Mouse (Mus musculus) kidney, postnatal 14 days (tissue): Measurements from ENCODE around the gene Tdp1.
A peak's percentile ranks its signal among the peaks of the same experiment; 100 is the strongest.
"Not testable (repeated sequence)": the region's sequence is repeated elsewhere in the genome, so short reads cannot be mapped to it uniquely, and the experiment has no call there.

Experiments used
- DNase-seq: peaks from one replicate; pipeline ENCODE4 v3.0.0; 2022; ENCODE audit warnings: mixed read lengths

Tdp1 gene

DNA sequence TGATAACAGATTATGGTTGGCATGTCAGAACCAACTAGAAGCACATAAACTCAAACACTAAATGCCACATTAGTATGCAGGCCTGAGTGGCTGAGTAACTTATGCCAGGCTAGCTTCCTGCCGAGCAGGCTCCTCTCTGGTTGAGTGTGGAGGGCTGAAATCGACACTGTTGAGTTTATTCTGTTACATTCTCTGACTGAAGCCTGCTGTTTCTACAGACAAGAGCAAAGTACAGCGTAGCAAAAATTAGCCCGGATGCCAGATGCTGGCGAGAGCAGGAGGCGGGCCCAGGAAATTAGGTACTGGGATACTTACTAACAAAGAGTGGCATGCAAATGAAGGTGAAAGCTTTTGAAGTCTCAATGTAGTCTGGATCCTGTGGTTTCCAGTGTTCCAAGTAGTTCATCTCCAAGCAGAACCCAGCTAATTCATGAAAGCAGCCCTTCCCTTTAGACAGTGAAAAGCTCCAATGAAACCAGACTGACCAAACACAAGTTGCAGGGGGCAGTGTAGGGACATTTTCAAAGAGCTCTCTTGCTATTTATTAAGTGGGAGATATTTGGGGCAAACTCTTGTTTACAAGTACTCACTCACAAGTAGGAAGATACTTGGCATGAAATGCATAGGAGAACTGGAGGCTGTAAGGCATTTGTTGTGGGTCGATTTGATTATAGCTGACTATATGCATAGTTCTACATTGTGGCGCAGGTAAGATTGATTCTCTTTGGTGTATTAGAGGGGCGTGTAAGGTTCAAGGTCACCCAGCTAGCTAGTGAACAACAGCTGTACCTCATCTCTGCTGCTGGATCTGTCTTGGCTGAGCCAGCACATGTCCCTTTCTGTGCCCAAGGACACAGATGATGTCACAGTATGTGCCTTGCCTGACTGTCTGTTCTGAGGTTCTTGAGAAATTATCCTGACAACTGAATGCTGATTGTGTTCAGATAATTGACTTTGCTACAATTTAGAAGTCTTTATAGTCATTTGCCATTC is 74.0 kb downstream of the Tdp1 start:
- DNase-seq: peak; percentile 36

DNA sequence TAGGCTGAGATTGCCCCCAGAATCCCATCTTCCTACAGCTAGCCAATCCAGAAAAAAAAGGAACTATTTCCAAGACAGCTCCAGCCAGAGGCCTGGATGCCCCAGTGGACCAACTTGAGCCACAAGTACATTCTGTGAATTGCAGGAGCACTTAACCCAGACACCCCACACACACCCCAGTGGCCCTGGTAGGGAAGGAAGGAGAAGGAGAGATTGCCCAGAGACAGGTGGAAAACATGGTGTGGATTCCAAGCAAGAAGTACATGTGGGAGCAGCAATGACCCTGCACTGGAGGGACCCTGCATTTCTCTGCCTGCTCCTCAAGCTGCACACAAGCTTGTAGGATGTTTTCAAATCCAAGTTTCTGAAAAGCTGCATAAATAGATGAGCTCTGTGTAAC is 75.0 kb downstream of the Tdp1 start:
- peak; percentile 14 for DNase-seq

DNA sequence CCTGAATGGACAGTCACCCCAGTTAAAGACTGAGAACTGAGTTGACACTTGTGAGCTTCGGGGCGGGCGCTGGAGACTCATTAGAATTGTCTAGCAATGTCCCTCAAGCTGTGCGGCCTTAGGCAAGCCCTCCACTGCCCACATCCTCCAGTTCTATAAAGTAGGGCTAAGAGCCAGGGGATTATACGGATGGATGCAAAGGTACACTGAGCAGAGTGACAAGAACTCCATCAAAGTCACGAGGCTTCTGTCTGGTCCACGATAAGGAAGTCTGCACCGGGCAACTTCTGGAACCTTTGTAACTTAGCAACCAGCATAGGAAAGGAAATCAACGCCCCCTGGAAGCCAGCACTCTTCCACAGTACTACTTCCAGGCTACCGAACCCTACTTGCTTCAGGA is 75.6 kb downstream of the Tdp1 start:
- DNase-seq: peak; percentile 39

DNA sequence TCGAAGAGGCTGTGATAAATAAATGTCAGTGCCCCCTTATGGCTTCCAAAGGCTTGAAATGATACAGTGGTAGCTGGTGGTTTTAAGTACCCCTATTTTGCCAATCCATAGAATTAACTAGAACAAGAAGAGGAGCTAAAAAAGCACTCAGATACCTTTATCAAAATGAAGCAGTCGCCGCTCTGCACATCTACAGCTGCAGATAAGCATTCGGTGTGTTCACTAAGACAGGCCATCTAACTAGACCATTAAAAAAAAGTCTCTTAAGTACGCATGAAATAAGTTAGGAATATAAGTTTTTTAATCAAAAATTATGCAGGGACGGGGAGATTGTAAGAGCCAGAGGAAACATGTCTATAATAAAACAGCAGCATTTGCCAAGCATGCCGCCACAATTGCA is 76.4 kb downstream of the Tdp1 start:
- no peak for DNase-seq

GRCm38 (mm10) chr12:99964301-99965202 is 80.2 kb downstream of the Tdp1 start, which contains the start of gene Kcnk13:
TSS of gene Kcnk13 (plus strand) at chr12:99964499.
- peak; percentile 82 for DNase-seq

- peak; percentile 45 for DNase-seq
Measured at GRCm38 (mm10) chr12:99965203-99966115, 81.1 kb downstream of the Tdp1 start.

GRCm38 (mm10) chr12:99966116-99966770 is 81.9 kb downstream of the Tdp1 start:
- no peak for DNase-seq

- DNase-seq: no peak
Measured at GRCm38 (mm10) chr12:99966881-99967363, 82.6 kb downstream of the Tdp1 start.

DNA sequence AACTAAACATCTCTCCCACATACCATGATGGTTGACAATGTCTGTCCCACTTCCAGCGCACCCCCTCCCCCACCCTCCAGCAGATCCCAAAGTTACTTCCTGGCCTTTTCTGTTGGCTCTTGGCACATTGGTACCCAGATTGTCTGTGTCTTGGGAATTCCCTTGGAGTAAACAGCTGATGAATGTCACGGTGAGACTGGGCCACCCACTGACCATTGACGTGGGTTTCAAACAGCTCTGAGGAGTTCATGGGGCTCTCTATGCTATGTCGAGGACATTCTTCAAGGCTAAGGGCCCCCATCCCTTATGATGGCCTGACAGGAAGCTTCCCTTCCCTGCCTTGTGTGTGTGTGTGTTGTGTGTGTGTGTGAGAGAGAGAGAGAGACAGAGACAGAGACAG is 85.6 kb downstream of the Tdp1 start:
- no peak for DNase-seq

GRCm38 (mm10) chr12:99971205-99971894 is 87.0 kb downstream of the Tdp1 start:
- not testable (repeated sequence) for DNase-seq

GRCm38 (mm10) chr12:99972825-99973224 is 88.5 kb downstream of the Tdp1 start:
- no peak for DNase-seq

DNA sequence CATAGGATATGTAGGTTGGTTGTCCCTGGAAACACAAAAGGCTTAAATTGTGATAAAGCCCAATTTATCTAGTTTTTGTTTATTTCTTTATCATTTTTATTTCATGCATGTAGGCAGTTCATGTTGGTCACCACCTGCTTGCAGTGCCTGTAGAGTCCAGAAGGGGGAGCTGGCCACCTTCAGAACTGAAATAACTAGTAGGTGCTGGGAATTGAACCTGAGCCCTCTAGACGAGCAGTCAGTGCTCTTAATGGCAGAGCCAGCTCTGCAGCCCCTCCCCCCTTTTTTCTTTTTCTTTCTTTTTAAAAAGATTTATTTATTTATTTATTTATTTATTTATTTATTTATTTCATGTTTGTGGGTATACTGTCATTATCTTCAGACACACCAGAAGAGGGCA is 89.3 kb downstream of the Tdp1 start:
- DNase-seq: no peak

GRCm38 (mm10) chr12:99979541-99979940 is 95.2 kb downstream of the Tdp1 start:
- no peak for DNase-seq

DNA sequence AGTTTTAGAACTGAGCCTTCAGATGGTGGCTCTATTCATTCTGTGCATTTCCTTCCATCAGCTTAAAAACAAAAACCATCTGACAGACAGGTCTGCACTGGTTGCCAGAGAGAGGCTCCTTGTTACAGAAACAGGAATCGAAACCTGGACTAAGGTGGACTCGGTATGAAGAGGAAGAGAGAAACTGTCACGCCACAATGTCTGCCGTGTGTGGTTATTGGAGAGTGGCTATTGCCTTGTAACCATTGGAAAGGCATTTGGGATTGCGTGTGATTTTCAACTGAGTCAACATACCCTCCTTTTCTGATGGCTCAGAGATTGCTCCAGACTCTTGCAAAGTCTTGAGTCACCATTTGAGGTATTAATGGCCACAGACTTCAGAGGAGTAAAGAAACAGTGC is 102.5 kb downstream of the Tdp1 start:
- DNase-seq: no peak

DNA sequence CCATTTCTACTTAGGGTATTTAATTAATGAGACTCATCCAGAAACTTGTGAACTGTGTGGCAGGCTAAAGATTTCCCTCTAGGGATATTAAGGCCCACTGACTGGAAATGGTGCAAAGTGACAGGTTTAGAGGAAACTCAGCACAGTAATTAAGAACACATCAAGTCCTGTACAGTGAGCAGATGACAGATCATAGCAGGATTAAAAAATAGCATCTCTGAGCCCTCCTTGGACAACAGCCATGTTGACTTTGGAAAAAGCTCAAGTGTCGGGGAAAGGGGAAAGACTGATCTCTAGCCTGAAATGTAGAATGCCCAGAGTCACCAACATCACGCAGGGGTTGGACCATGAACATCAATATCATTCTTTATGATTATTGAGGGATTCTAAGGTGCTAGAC is 103.8 kb downstream of the Tdp1 start:
- peak; percentile 13 for DNase-seq

DNA sequence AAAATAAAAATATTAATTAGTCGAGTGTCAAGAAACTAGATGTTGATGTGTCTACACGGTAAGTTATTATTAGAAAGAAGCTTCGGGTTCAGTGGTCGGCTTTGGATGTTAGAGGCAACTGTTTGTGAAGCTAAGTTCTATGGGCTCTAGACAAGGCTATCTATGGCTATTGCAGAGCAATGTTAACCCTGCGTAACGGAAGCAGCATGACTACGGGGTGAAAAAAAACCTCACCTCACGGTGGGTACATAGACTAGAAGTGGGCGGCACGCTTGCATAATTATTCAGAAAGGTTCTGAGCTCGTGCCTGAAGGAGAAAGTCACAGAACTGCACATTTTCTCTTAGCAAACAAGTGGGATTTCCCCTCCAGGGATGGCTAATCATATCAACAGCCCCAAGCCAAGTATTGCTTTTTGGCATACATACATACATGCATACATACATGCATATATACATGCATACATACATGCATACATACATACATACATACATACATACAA is 108.1 kb downstream of the Tdp1 start:
- no peak for DNase-seq

GRCm38 (mm10) chr12:99993146-99993890 is 109.0 kb downstream of the Tdp1 start:
- no peak for DNase-seq

GRCm38 (mm10) chr12:99995951-99996350 is 111.6 kb downstream of the Tdp1 start:
- no peak for DNase-seq

- no peak for DNase-seq
Measured at GRCm38 (mm10) chr12:99999726-100000125, 115.4 kb downstream of the Tdp1 start.

GRCm38 (mm10) chr12:100000381-100000780 is 116.1 kb downstream of the Tdp1 start:
- no peak for DNase-seq
